Mouse (Mus musculus): ENCODE results near the gene Itgb1.

- TF ChIP-seq CTCF (IDR thresholded peaks at IDR 0.05; ENCODE audit: low read depth, low read length) = no peak
- no peak for TF ChIP-seq POLR2A (IDR thresholded peaks at IDR 0.05; ENCODE audit: borderline replicate concordance, low read depth, low read length)
Observed at GRCm38 (mm10) chr8:128672441-128672840, 13.0 kb upstream of the Itgb1 start.

All from bone marrow macrophage, adult 2 months (primary cell).